Mouse (Mus musculus): ENCODE data around the gene Minos1. TPM values are rescaled to one million over a fixed set of nuclear protein-coding genes. Genes with fewer than 3 reads are reported as not detected.
A peak's percentile ranks its signal among the peaks of the same experiment; 100 is the strongest.

Gene Minos1
- polyA plus RNA-seq, 1 experiment from 2014 or later, result 406 TPM

GRCm38 (mm10) chr4:139078726-139079125 is 52.2 kb downstream of the Minos1 start:
- Histone ChIP-seq H3K9me3 (replicated peaks) (no peaks in the 10 kb centered on the region), H3K36me3 (no peaks in the 10 kb centered on the region), H3K4me3 (no peak overlapping the region), H3K27ac (no peak overlapping the region), H3K27me3 (replicated peaks) (peaks cover 75% of the 10 kb centered on the region), H3K9ac (no peak overlapping the region), H3K4me1 (peaks cover 8% of the 10 kb centered on the region; the same call in 1 of the 2 replicates), H3K4me2 (no peak overlapping the region)
- no peak for ATAC-seq
- 18% methylated on average over 4 of the region's 4 CpGs for WGBS (ENCODE audit: insufficient replicate concordance)

GRCm38 (mm10) chr4:139078313-139078712 is 52.6 kb downstream of the Minos1 start:
- WGBS (ENCODE audit: insufficient replicate concordance), result 44% methylated on average over 2 of the region's 2 CpGs
- H3K27me3 ChIP-seq (replicated peaks), result peaks cover 75% of the 10 kb centered on the region
- no peak overlapping the region for H3K4me2 ChIP-seq
- peaks cover 8% of the 10 kb centered on the region; the same call in 1 of the 2 replicates for H3K4me1 ChIP-seq
- no peak overlapping the region for H3K27ac ChIP-seq
- H3K4me3 ChIP-seq, result no peak overlapping the region
- no peak for ATAC-seq
- H3K36me3 ChIP-seq, result no peaks in the 10 kb centered on the region
- no peak overlapping the region for H3K9ac ChIP-seq
- no peaks in the 10 kb centered on the region for H3K9me3 ChIP-seq (replicated peaks)

GRCm38 (mm10) chr4:139075915-139076314 is 55.0 kb downstream of the Minos1 start:
- WGBS (ENCODE audit: insufficient replicate concordance), result 11% methylated on average over 5 of the region's 5 CpGs

GRCm38 (mm10) chr4:139075041-139075711 is 55.7 kb downstream of the Minos1 start, which contains the start of gene Htr6:
Htr6 (minus strand) TSS chr4:139075570.
- Histone ChIP-seq H3K4me2 (peak within 1 kb of the TSS; percentile 61), H3K9me3 (replicated peaks) (no peaks in the 10 kb centered on the region), H3K36me3 (no peaks in the 10 kb centered on the region), H3K27ac (no peak within 1 kb of the TSS), H3K4me1 (peaks cover 8% of the 10 kb centered on the region; the same call in 1 of the 2 replicates), H3K9ac (no peak within 1 kb of the TSS), H3K4me3 (peak within 1 kb of the TSS; percentile 44), H3K27me3 (replicated peaks) (peaks cover 78% of the 10 kb centered on the region)
- 3% methylated on average over 62 of the region's 77 CpGs for WGBS (ENCODE audit: insufficient replicate concordance)
- no peak for ATAC-seq

More at GRCm38 (mm10) chr4:139075915-139076314, 55.0 kb downstream of the Minos1 start:
- H3K4me2 ChIP-seq, result peak overlapping the region; percentile 61; the same call in 1 of the 2 replicates
- peaks cover 76% of the 10 kb centered on the region for H3K27me3 ChIP-seq (replicated peaks)
- H3K9ac ChIP-seq, result no peak overlapping the region
- no peak overlapping the region for H3K27ac ChIP-seq
- no peaks in the 10 kb centered on the region for H3K9me3 ChIP-seq (replicated peaks)
- peak overlapping the region; percentile 44; the same call in 1 of the 2 replicates for H3K4me3 ChIP-seq
- ATAC-seq, result no peak
- peaks cover 8% of the 10 kb centered on the region; the same call in 1 of the 2 replicates for H3K4me1 ChIP-seq
- H3K36me3 ChIP-seq, result no peaks in the 10 kb centered on the region

- Histone ChIP-seq H3K4me1 (peaks cover 8% of the 10 kb centered on the region; the same call in 1 of the 2 replicates), H3K27ac (no peak overlapping the region), H3K27me3 (replicated peaks) (peaks cover 89% of the 10 kb centered on the region), H3K36me3 (no peaks in the 10 kb centered on the region), H3K9ac (no peak overlapping the region), H3K4me3 (no peak overlapping the region), H3K9me3 (replicated peaks) (no peaks in the 10 kb centered on the region), H3K4me2 (no peak overlapping the region)
- 15% methylated on average over 29 of the region's 29 CpGs for WGBS (ENCODE audit: insufficient replicate concordance)
- no peak for ATAC-seq
Measured at GRCm38 (mm10) chr4:139074060-139074459, 56.9 kb downstream of the Minos1 start.

GRCm38 (mm10) chr4:139068287-139068686 is 62.6 kb downstream of the Minos1 start:
- H3K4me1 ChIP-seq, result no peaks in the 10 kb centered on the region
- 15% methylated on average over 4 of the region's 4 CpGs for WGBS (ENCODE audit: insufficient replicate concordance)
- H3K4me2 ChIP-seq, result no peak overlapping the region
- H3K9me3 ChIP-seq (replicated peaks), result no peaks in the 10 kb centered on the region
- peaks cover 70% of the 10 kb centered on the region for H3K27me3 ChIP-seq (replicated peaks)
- H3K9ac ChIP-seq, result no peak overlapping the region
- no peak for ATAC-seq
- no peak overlapping the region for H3K4me3 ChIP-seq
- no peak overlapping the region for H3K27ac ChIP-seq
- H3K36me3 ChIP-seq, result no peaks in the 10 kb centered on the region

- peaks cover 48% of the 10 kb centered on the region for H3K27me3 ChIP-seq (replicated peaks)
- no peak overlapping the region for H3K4me2 ChIP-seq
- no peak overlapping the region for H3K4me3 ChIP-seq
- H3K27ac ChIP-seq, result no peak overlapping the region
- H3K9ac ChIP-seq, result no peak overlapping the region
- 73% methylated on average over 5 of the region's 5 CpGs for whole genome bisulfite sequencing (ENCODE audit: insufficient replicate concordance)
- no peaks in the 10 kb centered on the region for H3K36me3 ChIP-seq
- H3K9me3 ChIP-seq (replicated peaks), result no peaks in the 10 kb centered on the region
- H3K4me1 ChIP-seq, result no peaks in the 10 kb centered on the region
- ATAC-seq, result no peak
Measured at GRCm38 (mm10) chr4:139064831-139065230, 66.1 kb downstream of the Minos1 start.

- H3K4me3 ChIP-seq, result no peak overlapping the region
- H3K36me3 ChIP-seq, result no peaks in the 10 kb centered on the region
- no peak overlapping the region for H3K9ac ChIP-seq
- no peaks in the 10 kb centered on the region for H3K4me1 ChIP-seq
- H3K27me3 ChIP-seq (replicated peaks), result peaks cover 19% of the 10 kb centered on the region
- H3K27ac ChIP-seq, result no peak overlapping the region
- no peak overlapping the region for H3K4me2 ChIP-seq
- no peaks in the 10 kb centered on the region for H3K9me3 ChIP-seq (replicated peaks)
- ATAC-seq, result no peak
- WGBS (ENCODE audit: insufficient replicate concordance), result 9% methylated on average over 7 of the region's 7 CpGs
Measured at GRCm38 (mm10) chr4:139059569-139059968, 71.3 kb downstream of the Minos1 start.

- Histone ChIP-seq H3K27ac (no peak overlapping the region), H3K4me2 (no peak overlapping the region), H3K9ac (no peak overlapping the region), H3K9me3 (replicated peaks) (no peaks in the 10 kb centered on the region), H3K27me3 (replicated peaks) (peaks cover 13% of the 10 kb centered on the region; the same call in 1 of the 2 replicates), H3K36me3 (no peaks in the 10 kb centered on the region), H3K4me1 (no peaks in the 10 kb centered on the region), H3K4me3 (no peak overlapping the region)
- ATAC-seq, result no peak
- WGBS (ENCODE audit: insufficient replicate concordance), result 71% methylated on average over 5 of the region's 5 CpGs
Measured at GRCm38 (mm10) chr4:139058029-139058428, 72.9 kb downstream of the Minos1 start.

GRCm38 (mm10) chr4:139057291-139057690 is 73.6 kb downstream of the Minos1 start:
- Histone ChIP-seq H3K9me3 (replicated peaks) (no peaks in the 10 kb centered on the region), H3K9ac (no peak overlapping the region), H3K4me1 (no peaks in the 10 kb centered on the region), H3K4me2 (no peak overlapping the region), H3K27ac (no peak overlapping the region), H3K36me3 (no peaks in the 10 kb centered on the region), H3K27me3 (replicated peaks) (peaks cover 13% of the 10 kb centered on the region; the same call in 1 of the 2 replicates), H3K4me3 (no peak overlapping the region)
- 57% methylated on average over 5 of the region's 5 CpGs for WGBS (ENCODE audit: insufficient replicate concordance)
- no peak for ATAC-seq

- ATAC-seq, result no peak
- H3K27ac ChIP-seq, result no peak overlapping the region
- H3K4me1 ChIP-seq, result no peaks in the 10 kb centered on the region
- no peak overlapping the region for H3K4me3 ChIP-seq
- no peak overlapping the region for H3K4me2 ChIP-seq
- H3K36me3 ChIP-seq, result no peaks in the 10 kb centered on the region
- WGBS (ENCODE audit: insufficient replicate concordance), result 59% methylated on average over 3 of the region's 3 CpGs
- H3K9me3 ChIP-seq (replicated peaks), result no peaks in the 10 kb centered on the region
- H3K9ac ChIP-seq, result no peak overlapping the region
- H3K27me3 ChIP-seq (replicated peaks), result peaks cover 11% of the 10 kb centered on the region; the same call in 1 of the 2 replicates
Measured at GRCm38 (mm10) chr4:139055744-139056143, 75.2 kb downstream of the Minos1 start.

GRCm38 (mm10) chr4:139055336-139055735 is 75.6 kb downstream of the Minos1 start:
- Histone ChIP-seq H3K9me3 (replicated peaks) (no peaks in the 10 kb centered on the region), H3K4me1 (no peaks in the 10 kb centered on the region), H3K4me2 (no peak overlapping the region), H3K27ac (no peak overlapping the region), H3K27me3 (replicated peaks) (peaks cover 9% of the 10 kb centered on the region; the same call in 1 of the 2 replicates), H3K9ac (no peak overlapping the region), H3K36me3 (no peaks in the 10 kb centered on the region), H3K4me3 (no peak overlapping the region)
- 67% methylated on average over 4 of the region's 4 CpGs for WGBS (ENCODE audit: insufficient replicate concordance)
- no peak for ATAC-seq
